Comparison of ENCODE assay signal across 24 mouse cellular contexts in the genomic region with DNA sequence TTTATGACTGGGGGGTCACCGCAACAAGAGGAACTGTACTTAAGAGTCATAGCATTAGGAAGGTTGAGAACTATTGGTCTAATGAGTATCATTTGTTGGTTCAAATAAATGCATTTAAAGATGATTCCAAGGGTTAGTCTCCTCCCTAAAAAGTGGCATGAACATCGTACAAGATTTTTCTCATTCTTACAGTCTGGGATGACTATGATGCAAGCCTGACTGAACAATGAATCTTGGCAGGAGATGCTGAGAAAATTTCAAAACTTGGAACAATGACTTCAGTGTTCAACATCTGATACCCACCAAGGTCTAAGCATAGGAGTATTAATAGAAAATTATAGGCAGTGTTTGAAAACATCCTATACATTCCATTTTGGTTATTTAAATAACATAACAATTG.
DNase-seq lines count a peak whose midpoint lies in the region; ATAC-seq and TF ChIP-seq lines count a peak whose summit lies in the region.
"Had no signal": no experiment of that assay in that cellular context is flagged by ENCODE, and none has a peak within 500 bp of the region (broad histone marks: within the 10 kb centered on the region; RNA-seq: fewer than 3 reads in every experiment).

No protein-coding gene starts in this region.

- peaks cover 3% of the 10 kb centered on the region; the same call in 1 of the 2 replicates for H3K4me1 ChIP-seq in lung, embryonic 16.5 days (replicated peaks; ENCODE audit: control insufficient read depth, insufficient read depth, low read length)
- H3K4me1 ChIP-seq: embryonic facial prominence, embryonic 15.5 days; hindbrain, embryonic 12.5 days had no signal

- no peak overlapping the region for H3K4me3 ChIP-seq in lung, embryonic 16.5 days (ENCODE audit: low read length)
- H3K4me3 ChIP-seq in myocyte = no peak overlapping the region
- H3K4me3 ChIP-seq: embryonic facial prominence, embryonic 15.5 days; erythroblast, embryonic 14.5 days; forebrain, embryonic 15.5 days; heart, embryonic 13.5 days; hindbrain, embryonic 12.5 days had no signal

- no peaks in the 10 kb centered on the region for H3K27me3 ChIP-seq in lung, embryonic 16.5 days (ENCODE audit: control insufficient read depth, insufficient read depth, low read depth, low read length)
- H3K27me3 ChIP-seq in myocyte (ENCODE audit: control insufficient read depth, insufficient read depth, insufficient read length) = no peaks in the 10 kb centered on the region
- H3K27me3 ChIP-seq: embryonic facial prominence, embryonic 15.5 days; forebrain, embryonic 15.5 days; heart, embryonic 13.5 days; hindbrain, embryonic 12.5 days; Patski had no signal

- no peaks in the 10 kb centered on the region for H3K36me3 ChIP-seq in lung, embryonic 16.5 days (ENCODE audit: control insufficient read depth, insufficient read depth, low read length)
- H3K36me3 ChIP-seq in myocyte (ENCODE audit: control insufficient read depth, insufficient read depth) = no peaks in the 10 kb centered on the region
- H3K36me3 ChIP-seq: embryonic facial prominence, embryonic 15.5 days; forebrain, embryonic 15.5 days; G1E; heart, embryonic 13.5 days; hindbrain, embryonic 12.5 days had no signal

- DNase-seq in lung, postnatal 4 days = no peak
- peak; percentile 85 for DNase-seq in 3T3-L1 (ENCODE audit: low read depth, low spot score)
- peak; percentile 90 for DNase-seq in Muller cell, postnatal 12 days (ENCODE audit: inconsistent ontology term)
- DNase-seq: adrenal gland, adult 2 months; adrenal gland, postnatal 25 days; cerebellum, adult 18-20 months; cerebellum, adult 9-11 months; cerebellum, postnatal 36 days; gastrocnemius, postnatal 36 days; heart, adult 11 months; heart, postnatal 36 days had no signal

- no peak overlapping the region for H3K27ac ChIP-seq in lung, embryonic 16.5 days (ENCODE audit: low read length)
- H3K27ac ChIP-seq: embryonic facial prominence, embryonic 15.5 days; forebrain, embryonic 15.5 days; heart, embryonic 13.5 days; hindbrain, embryonic 12.5 days had no signal

- no peaks in the 10 kb centered on the region for H3K79me2 ChIP-seq in myocyte (ENCODE audit: control insufficient read depth, insufficient read depth)

- WGBS in lung, embryonic 16.5 days = 74% methylated on average over 2 of the region's 2 CpGs

- H3ac ChIP-seq in myocyte (ENCODE audit: control insufficient read depth, insufficient read length) = no peak overlapping the region

- peak; percentile 32; the same call in 1 of the 2 replicates for ATAC-seq in lung, embryonic 16.5 days (ENCODE audit: low read depth)
- no peak for ATAC-seq in inflammation-experienced regulatory T-cells, adult 6 months
- ATAC-seq: activated CD4-positive, CD25-positive, alpha-beta regulatory T cell, adult 4 months; CD4-positive, CD25-positive, alpha-beta regulatory T cell, adult 4 months; forebrain, embryonic 15.5 days; hindbrain, embryonic 16.5 days; Patski had no signal

- TF ChIP-seq POLR2A in myocyte (IDR thresholded peaks at IDR 0.05; ENCODE audit: insufficient read length, low read depth) = no peak

- no peak overlapping the region for H3K9ac ChIP-seq in lung, embryonic 16.5 days (ENCODE audit: low read length)
- H3K9ac ChIP-seq: embryonic facial prominence, embryonic 15.5 days; forebrain, embryonic 15.5 days; heart, embryonic 13.5 days; hindbrain, embryonic 12.5 days had no signal

- no peak overlapping the region for H3K4me2 ChIP-seq in lung, embryonic 16.5 days (ENCODE audit: low read depth, low read length)
- H3K4me2 ChIP-seq in myocyte (ENCODE audit: low read depth) = peak overlapping the region; percentile 47
- H3K4me2 ChIP-seq: embryonic facial prominence, embryonic 15.5 days; forebrain, embryonic 15.5 days; heart, embryonic 13.5 days; hindbrain, embryonic 12.5 days had no signal

- no peaks in the 10 kb centered on the region for H3K9me3 ChIP-seq in lung, embryonic 16.5 days (ENCODE audit: control insufficient read depth, low read length)
- H3K9me3 ChIP-seq: embryonic facial prominence, embryonic 15.5 days; forebrain, embryonic 15.5 days; G1E; heart, embryonic 13.5 days; hindbrain, embryonic 12.5 days had no signal

TF ChIP-seq in myocyte, 11 proteins besides CTCF, POLR2A, EP300 and RAD21:
- TF ChIP-seq MAX (IDR thresholded peaks at IDR 0.05; ENCODE audit: low read depth) (no peak), CEBPB (IDR thresholded peaks at IDR 0.05; ENCODE audit: insufficient read depth, poor library complexity, severe bottlenecking) (peak; percentile 82; the same call in 1 of the 2 replicates), MYOD1 (IDR thresholded peaks at IDR 0.05; ENCODE audit: control insufficient read depth in 1 of 3, insufficient read length in 2 of 3, low read depth in 2 of 3) (no peak)

Comparison
In these comparisons a context has a peak if more than half of its experiments do, and no peak if none do; other contexts are left out.
1. DNase-seq: peak in 3T3-L1 (single experiment) and Muller cell, postnatal 12 days (single experiment); none in lung, postnatal 4 days (0 of 2).